Mouse (Mus musculus): ENCODE results near the gene Akain1. TPM values are rescaled to one million over a fixed set of nuclear protein-coding genes. Genes with fewer than 3 reads are reported as not detected.

The Akain1 gene
- polyA plus RNA-seq, 1 experiment from 2014 or later, result 1.8 TPM

DNA sequence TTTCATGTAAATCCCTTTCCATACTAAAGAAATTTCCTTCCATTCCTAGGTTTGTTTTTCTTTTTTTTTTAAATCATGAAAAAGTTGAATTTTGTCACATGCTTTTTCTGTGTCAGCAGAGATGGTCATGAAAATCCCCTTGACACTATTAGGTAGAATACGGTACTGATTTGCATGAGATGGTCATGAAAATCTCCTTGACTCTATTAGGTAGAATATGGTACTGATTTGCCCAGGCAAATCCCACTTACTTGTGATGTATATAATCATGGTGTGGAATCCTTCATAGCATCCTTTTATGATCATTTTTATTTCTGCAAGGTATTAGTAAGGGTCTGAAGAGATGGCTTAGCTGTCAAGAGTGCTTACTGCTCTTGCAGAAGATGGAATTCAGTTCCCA is 17.5 kb upstream of the Akain1 start:
- H3K9me3 ChIP-seq (ENCODE audit: control insufficient read depth, low read length), result no peaks in the 10 kb centered on the region
- 10% methylated on average over 1 of the region's 1 CpGs for WGBS
- no peak overlapping the region for H3K27ac ChIP-seq (ENCODE audit: low read depth, low read length)
- no peaks in the 10 kb centered on the region for H3K27me3 ChIP-seq (replicated peaks; ENCODE audit: control insufficient read depth, insufficient read depth, low read length)
- peaks cover 3% of the 10 kb centered on the region for H3K4me1 ChIP-seq (ENCODE audit: control insufficient read depth, insufficient read depth, low read depth, low read length)
- H3K36me3 ChIP-seq (ENCODE audit: control insufficient read depth, insufficient read depth, low read length), result no peaks in the 10 kb centered on the region
- no peak for ATAC-seq
- H3K4me3 ChIP-seq (ENCODE audit: low read length), result no peak overlapping the region
- no peak overlapping the region for H3K4me2 ChIP-seq (ENCODE audit: low read length)
- H3K9ac ChIP-seq (ENCODE audit: low read depth, low read length), result no peak overlapping the region

DNA sequence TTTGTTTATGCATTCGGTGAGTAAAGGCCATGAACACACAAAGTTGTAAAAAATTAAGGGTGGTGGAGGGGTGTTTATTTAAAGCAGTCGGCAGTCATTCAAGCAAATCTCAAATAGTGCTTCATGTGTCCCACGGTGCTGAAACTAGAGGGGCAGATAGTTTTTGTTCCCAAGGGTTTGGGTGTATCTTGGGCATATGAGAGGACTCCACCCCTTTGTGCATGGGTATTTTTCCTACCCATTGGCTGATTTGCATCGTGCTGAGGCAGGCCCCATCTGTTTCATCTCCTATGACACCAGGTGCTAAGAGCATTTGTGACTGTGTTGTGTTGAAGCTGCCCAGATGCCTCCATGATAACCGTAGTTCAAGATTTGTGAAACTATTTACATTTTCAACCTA is 1.3 kb upstream of the Akain1 start:
- Histone ChIP-seq H3K9me3 (ENCODE audit: control insufficient read depth, low read length) (no peaks in the 10 kb centered on the region), H3K36me3 (ENCODE audit: control insufficient read depth, insufficient read depth, low read length) (no peaks in the 10 kb centered on the region), H3K27ac (ENCODE audit: low read depth, low read length) (no peak overlapping the region), H3K4me2 (ENCODE audit: low read length) (no peak overlapping the region), H3K27me3 (replicated peaks; ENCODE audit: control insufficient read depth, insufficient read depth, low read length) (peaks cover 25% of the 10 kb centered on the region), H3K9ac (ENCODE audit: low read depth, low read length) (no peak overlapping the region), H3K4me3 (ENCODE audit: low read length) (no peak overlapping the region), H3K4me1 (ENCODE audit: control insufficient read depth, insufficient read depth, low read depth, low read length) (peaks cover 10% of the 10 kb centered on the region)
- WGBS, result 77% methylated on average over 5 of the region's 5 CpGs
- no peak for ATAC-seq

DNA sequence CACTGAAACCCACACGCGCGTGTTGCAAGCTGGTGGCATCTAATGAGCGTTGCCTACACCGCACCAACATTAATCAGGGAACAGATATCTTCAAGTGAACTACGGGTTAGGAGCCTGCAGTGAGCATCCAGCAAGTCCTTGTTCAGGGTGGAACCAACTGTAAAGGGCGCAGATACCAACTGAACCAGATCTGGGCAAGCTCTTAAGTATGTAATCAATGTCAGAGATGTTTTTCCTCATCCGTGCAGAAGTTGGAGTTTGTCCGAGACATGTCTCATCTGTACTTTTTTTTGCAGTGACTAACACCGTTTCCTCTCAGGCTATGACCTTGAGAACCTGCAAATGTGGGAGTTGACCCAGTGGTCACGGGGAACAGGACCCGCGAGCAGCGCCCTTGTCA is 640 bp upstream of the Akain1 start:
- H3K9ac ChIP-seq (ENCODE audit: low read depth, low read length), result no peak overlapping the region
- no peaks in the 10 kb centered on the region for H3K9me3 ChIP-seq (ENCODE audit: control insufficient read depth, low read length)
- peak overlapping the region; percentile 64 for H3K4me3 ChIP-seq (ENCODE audit: low read length)
- H3K36me3 ChIP-seq (ENCODE audit: control insufficient read depth, insufficient read depth, low read length), result no peaks in the 10 kb centered on the region
- peaks cover 25% of the 10 kb centered on the region for H3K27me3 ChIP-seq (replicated peaks; ENCODE audit: control insufficient read depth, insufficient read depth, low read length)
- no peak for ATAC-seq
- peak overlapping the region; percentile 97 for H3K4me2 ChIP-seq (ENCODE audit: low read length)
- 36% methylated on average over 14 of the region's 14 CpGs for WGBS
- peaks cover 10% of the 10 kb centered on the region for H3K4me1 ChIP-seq (ENCODE audit: control insufficient read depth, insufficient read depth, low read depth, low read length)
- no peak overlapping the region for H3K27ac ChIP-seq (ENCODE audit: low read depth, low read length)

DNA sequence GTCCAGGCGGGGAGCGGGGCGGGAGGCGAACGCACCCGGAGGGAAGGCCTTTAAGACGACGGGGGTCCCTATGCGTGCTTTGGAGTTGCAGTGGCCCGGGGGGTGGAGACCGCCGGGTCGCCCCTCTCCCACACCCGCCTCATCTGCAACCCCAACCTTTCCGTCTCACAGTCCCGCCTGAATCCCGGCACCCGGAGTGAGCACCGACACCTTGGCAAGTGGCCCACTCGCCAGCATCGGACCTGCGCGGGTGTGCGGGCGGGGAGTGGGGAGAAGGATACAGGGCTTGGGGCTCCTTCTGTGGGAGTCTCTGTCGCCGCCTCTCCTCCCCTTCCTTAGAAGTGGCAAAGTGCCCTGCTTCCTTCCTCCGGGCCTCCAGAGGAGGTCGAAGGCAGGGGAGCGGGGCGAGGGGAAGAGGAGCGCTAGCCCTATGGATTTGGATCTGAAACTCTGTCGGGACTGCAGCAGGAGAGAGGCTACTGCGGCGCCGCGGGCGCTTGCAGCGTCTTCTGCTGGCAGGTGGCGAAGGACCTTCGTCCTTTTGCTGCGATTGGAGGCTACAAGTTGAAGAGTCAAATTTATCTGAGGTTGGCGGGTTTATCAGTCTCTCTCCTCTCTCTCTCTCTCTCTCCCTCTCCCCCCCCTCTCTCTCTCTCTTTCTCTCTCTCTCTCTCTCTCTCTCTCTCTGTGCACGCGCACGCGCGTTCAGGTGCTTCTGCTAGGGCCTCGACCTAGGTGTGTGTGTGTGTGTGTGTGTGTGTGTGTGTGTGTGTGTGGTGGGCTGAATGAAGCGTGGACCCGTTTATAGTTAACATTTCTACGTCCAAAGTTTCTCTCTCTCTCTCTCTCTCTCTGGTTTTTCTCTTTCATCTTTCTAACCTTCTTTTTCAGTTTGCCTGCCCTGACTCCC is 700 bp downstream of the Akain1 start:
- Histone ChIP-seq H3K36me3 (ENCODE audit: control insufficient read depth, insufficient read depth, low read length) (no peaks in the 10 kb centered on the region), H3K27me3 (replicated peaks; ENCODE audit: control insufficient read depth, insufficient read depth, low read length) (peaks cover 25% of the 10 kb centered on the region), H3K9ac (ENCODE audit: low read depth, low read length) (peak overlapping the region; percentile 65), H3K27ac (ENCODE audit: low read depth, low read length) (no peak overlapping the region), H3K4me2 (ENCODE audit: low read length) (peak overlapping the region; percentile 97), H3K4me3 (ENCODE audit: low read length) (peak overlapping the region; percentile 64), H3K4me1 (ENCODE audit: control insufficient read depth, insufficient read depth, low read depth, low read length) (peaks cover 10% of the 10 kb centered on the region), H3K9me3 (ENCODE audit: control insufficient read depth, low read length) (no peaks in the 10 kb centered on the region)
- peak; percentile 73; the same call in 1 of the 2 replicates for ATAC-seq
- 1% methylated on average over 51 of the region's 52 CpGs for WGBS

DNA sequence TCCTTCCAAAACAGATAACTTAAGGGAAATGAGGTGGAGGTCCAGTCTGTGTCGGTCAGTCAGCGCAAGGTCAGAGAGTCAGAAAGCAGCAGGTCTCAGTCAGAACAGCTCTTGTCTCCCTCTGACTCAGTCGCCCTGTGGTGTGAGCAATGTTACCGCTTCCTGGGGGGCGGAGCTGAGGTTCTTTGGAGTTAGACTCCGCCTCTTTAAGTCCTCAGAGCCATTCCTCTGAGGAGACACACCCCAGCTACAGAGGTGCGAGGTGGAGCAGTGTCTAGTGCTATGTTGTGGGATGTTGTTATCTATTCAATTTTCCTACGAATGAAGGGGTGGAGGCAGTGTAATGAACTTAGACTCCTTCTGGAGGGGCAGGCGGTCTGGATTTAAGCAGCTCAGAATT is 1.9 kb downstream of the Akain1 start:
- Histone ChIP-seq H3K27ac (ENCODE audit: low read depth, low read length) (no peak overlapping the region), H3K9ac (ENCODE audit: low read depth, low read length) (no peak overlapping the region), H3K9me3 (ENCODE audit: control insufficient read depth, low read length) (no peaks in the 10 kb centered on the region), H3K27me3 (replicated peaks; ENCODE audit: control insufficient read depth, insufficient read depth, low read length) (peaks cover 25% of the 10 kb centered on the region), H3K4me1 (ENCODE audit: control insufficient read depth, insufficient read depth, low read depth, low read length) (peaks cover 10% of the 10 kb centered on the region), H3K4me3 (ENCODE audit: low read length) (no peak overlapping the region), H3K4me2 (ENCODE audit: low read length) (no peak overlapping the region), H3K36me3 (ENCODE audit: control insufficient read depth, insufficient read depth, low read length) (no peaks in the 10 kb centered on the region)
- WGBS, result 13% methylated on average over 9 of the region's 9 CpGs
- no peak for ATAC-seq

DNA sequence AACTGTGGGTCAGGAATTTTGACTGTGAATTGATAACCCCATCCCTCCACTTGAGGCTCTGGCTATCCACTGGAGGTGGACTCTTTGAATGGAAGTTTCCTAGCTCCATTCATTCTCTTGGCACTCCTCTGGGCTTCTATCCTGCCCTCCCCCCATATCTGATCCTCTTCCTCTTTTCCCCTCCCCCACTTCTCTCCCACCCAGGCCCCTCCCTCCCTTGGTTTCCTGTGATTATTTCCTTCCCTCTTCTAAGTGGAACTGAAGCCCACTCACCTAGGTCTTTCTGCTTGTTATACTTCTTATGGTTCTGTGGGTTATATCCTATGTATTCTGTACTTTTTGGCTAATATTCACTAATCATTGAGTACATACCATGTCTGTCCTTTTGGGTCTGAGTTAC is 9.6 kb downstream of the Akain1 start:
- Histone ChIP-seq H3K27me3 (replicated peaks; ENCODE audit: control insufficient read depth, insufficient read depth, low read length) (no peaks in the 10 kb centered on the region), H3K27ac (ENCODE audit: low read depth, low read length) (no peak overlapping the region), H3K4me3 (ENCODE audit: low read length) (no peak overlapping the region), H3K4me2 (ENCODE audit: low read length) (no peak overlapping the region), H3K4me1 (ENCODE audit: control insufficient read depth, insufficient read depth, low read depth, low read length) (no peaks in the 10 kb centered on the region), H3K9ac (ENCODE audit: low read depth, low read length) (no peak overlapping the region), H3K36me3 (ENCODE audit: control insufficient read depth, insufficient read depth, low read length) (no peaks in the 10 kb centered on the region), H3K9me3 (ENCODE audit: control insufficient read depth, low read length) (no peaks in the 10 kb centered on the region)
- no peak for ATAC-seq

DNA sequence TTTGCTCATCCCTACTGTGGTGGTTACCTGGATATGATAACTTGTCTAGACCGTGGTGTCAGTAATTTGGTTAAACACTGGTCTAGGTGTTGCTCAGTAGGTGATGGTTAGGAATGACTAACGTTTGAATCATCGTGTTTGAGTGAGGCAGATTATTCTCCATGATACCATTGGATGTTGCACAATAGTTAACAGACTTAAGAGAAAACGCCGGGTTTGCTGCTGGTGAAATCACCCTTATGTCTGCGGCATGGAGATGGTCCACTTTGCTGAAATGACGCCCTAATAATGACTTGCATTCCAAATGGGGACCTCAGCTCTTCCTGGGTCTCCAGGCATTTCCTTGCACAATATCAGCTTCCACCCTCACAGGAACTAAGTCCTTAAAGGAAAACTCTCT is 22.6 kb downstream of the Akain1 start:
- ATAC-seq, result no peak
- no peaks in the 10 kb centered on the region for H3K27me3 ChIP-seq (replicated peaks; ENCODE audit: control insufficient read depth, insufficient read depth, low read length)
- no peak overlapping the region for H3K4me3 ChIP-seq (ENCODE audit: low read length)
- no peaks in the 10 kb centered on the region for H3K36me3 ChIP-seq (ENCODE audit: control insufficient read depth, insufficient read depth, low read length)
- no peaks in the 10 kb centered on the region for H3K4me1 ChIP-seq (ENCODE audit: control insufficient read depth, insufficient read depth, low read depth, low read length)
- no peak overlapping the region for H3K9ac ChIP-seq (ENCODE audit: low read depth, low read length)
- no peak overlapping the region for H3K4me2 ChIP-seq (ENCODE audit: low read length)
- no peaks in the 10 kb centered on the region for H3K9me3 ChIP-seq (ENCODE audit: control insufficient read depth, low read length)
- WGBS, result 91% methylated on average over 7 of the region's 7 CpGs
- no peak overlapping the region for H3K27ac ChIP-seq (ENCODE audit: low read depth, low read length)

DNA sequence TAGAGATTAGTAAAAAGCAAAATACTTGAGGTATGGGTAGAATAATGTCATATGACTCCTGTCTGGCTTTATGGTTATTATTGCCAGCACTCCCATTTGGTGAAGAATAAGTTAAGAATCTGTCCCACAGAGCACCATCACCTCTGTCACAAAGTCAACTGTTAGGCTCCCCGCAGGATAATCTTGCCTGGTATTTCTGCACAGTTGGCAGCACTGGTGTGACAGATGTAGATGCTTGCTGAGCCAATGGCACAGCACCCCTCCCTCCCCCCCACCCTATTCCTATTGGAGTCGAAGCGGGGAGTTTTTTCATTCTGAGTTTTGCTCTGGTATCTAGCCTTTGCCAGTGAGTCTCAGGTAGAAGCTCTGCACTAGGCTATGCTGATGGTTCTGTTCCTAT is 23.9 kb downstream of the Akain1 start:
- H3K27me3 ChIP-seq (replicated peaks; ENCODE audit: control insufficient read depth, insufficient read depth, low read length), result no peaks in the 10 kb centered on the region
- no peaks in the 10 kb centered on the region for H3K4me1 ChIP-seq (ENCODE audit: control insufficient read depth, insufficient read depth, low read depth, low read length)
- H3K9me3 ChIP-seq (ENCODE audit: control insufficient read depth, low read length), result no peaks in the 10 kb centered on the region
- no peaks in the 10 kb centered on the region for H3K36me3 ChIP-seq (ENCODE audit: control insufficient read depth, insufficient read depth, low read length)
- no peak overlapping the region for H3K9ac ChIP-seq (ENCODE audit: low read depth, low read length)
- no peak overlapping the region for H3K27ac ChIP-seq (ENCODE audit: low read depth, low read length)
- ATAC-seq, result no peak
- no peak overlapping the region for H3K4me2 ChIP-seq (ENCODE audit: low read length)
- H3K4me3 ChIP-seq (ENCODE audit: low read length), result no peak overlapping the region
- 75% methylated on average over 2 of the region's 3 CpGs for WGBS

DNA sequence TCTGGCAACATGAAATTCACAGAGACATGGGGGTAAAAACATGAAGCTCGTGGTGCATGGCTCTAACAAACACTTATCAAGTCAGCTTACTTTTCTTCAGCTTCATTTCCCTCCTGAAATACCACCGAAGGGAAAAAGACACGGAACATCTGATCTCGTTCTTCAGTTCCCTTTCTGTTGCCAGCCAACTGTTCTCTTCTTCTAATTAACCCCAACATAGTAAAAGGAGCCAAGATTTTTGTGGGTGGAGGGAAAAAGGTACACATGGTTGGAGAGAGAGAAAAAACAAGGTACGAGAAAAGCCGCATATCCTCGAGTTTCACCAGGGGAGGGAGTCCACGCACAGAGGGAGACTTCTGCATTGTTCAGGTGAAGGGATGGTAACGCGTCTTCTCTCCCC is 32.0 kb downstream of the Akain1 start:
- Histone ChIP-seq H3K4me3 (ENCODE audit: low read length) (no peak overlapping the region), H3K4me2 (ENCODE audit: low read length) (peak overlapping the region; percentile 21; the same call in 1 of the 2 replicates), H3K9me3 (ENCODE audit: control insufficient read depth, low read length) (no peaks in the 10 kb centered on the region), H3K4me1 (ENCODE audit: control insufficient read depth, insufficient read depth, low read depth, low read length) (peaks cover 6% of the 10 kb centered on the region), H3K9ac (ENCODE audit: low read depth, low read length) (no peak overlapping the region), H3K36me3 (ENCODE audit: control insufficient read depth, insufficient read depth, low read length) (no peaks in the 10 kb centered on the region), H3K27me3 (replicated peaks; ENCODE audit: control insufficient read depth, insufficient read depth, low read length) (no peaks in the 10 kb centered on the region; the same call in 1 of the 2 replicates), H3K27ac (ENCODE audit: low read depth, low read length) (no peak overlapping the region)
- ATAC-seq, result no peak
- 54% methylated on average over 10 of the region's 10 CpGs for WGBS

All from hindbrain, embryonic 16.5 days (tissue).